Mouse (Mus musculus): ENCODE measurements around the gene Pex14.

DNA sequence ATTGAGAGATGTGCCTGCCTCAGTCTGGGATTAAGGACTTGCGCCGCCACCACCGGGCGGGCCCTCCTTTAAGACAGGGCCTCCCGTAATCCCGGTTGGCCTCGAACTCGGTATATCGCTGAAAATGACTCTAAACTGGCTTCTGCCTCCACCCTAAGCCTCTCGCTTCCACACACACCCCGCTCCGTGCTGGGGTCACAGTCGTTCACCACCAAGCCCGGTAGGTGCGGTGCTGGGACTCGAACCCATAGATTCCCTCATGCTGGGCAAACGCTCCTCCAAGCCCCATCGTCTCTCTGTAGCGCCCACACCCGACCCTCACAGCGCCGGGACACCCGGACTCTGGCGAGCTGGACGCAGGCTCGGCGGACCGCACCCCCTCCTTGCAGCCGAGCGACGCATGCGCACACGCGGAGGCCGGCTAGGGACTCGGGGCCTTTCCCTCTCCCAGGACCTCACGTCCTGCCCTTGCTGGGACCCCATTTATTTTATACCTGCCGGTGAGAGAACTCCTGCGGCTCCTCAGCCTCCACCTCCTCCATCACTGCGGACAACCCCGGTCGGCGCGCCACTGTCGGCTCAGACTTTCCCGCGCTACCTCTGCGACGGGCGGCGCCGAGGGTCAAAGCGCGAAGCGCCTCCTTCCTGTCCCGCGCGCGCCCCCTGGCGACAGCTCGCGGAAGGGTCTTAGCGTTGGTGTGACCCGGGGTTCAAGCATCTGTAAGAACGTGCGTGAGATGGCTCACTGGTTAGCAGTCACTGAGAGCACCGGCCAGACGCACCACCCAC lies 37.5 kb upstream of the Pex14 start, which contains the start of gene Cenps:
- peak; percentile 72; the same call in 1 of the 2 replicates for TF ChIP-seq CTCF (IDR thresholded peaks at IDR 0.05; ENCODE audit: low read depth, low read length)
- TF ChIP-seq POLR2A (IDR thresholded peaks at IDR 0.05; ENCODE audit: borderline replicate concordance, low read depth, low read length): no peak
